Mouse (Mus musculus) kidney, embryonic 16.5 days (tissue): ENCODE measurements at regions not wholly inside any gene's neighbourhood (a gene's known extent, or its start where the extent isn't known, plus 50 kb on each side); places are given as distances from the start of the nearest gene placed in this dataset.

Experiments used
- ATAC-seq: fragments of 200-750 bp; cut with Nextera tagmentation; 2 replicates; pipeline ENCODE4 v1.8.0; 2017; ENCODE audit warnings: moderate TSS enrichment; ENCODE audit not compliant: low FRiP score, low TSS enrichment
- H3K27ac ChIP-seq: fragments of 300-500 bp; sonication (generic); 2 replicates; pipeline ENCODE4 v1.5.1; 2014; ENCODE audit warnings: low read length
- H3K27me3 ChIP-seq: fragments of 300-500 bp; sonication (generic); 2 replicates; pipeline ENCODE4 v1.6.1; 2014; ENCODE audit warnings: low read length, control low read depth, mixed read lengths; ENCODE audit not compliant: insufficient read depth
- H3K36me3 ChIP-seq: fragments of 300-500 bp; sonication (generic); 2 replicates; pipeline ENCODE4 v1.6.1; 2014; ENCODE audit warnings: low read length, control low read depth, mixed read lengths; ENCODE audit not compliant: insufficient read depth
- H3K4me1 ChIP-seq: fragments of 300-500 bp; sonication (generic); 2 replicates; pipeline ENCODE4 v1.6.1; 2014; ENCODE audit warnings: low read length, control low read depth, mixed read lengths; ENCODE audit not compliant: insufficient read depth
- H3K4me2 ChIP-seq: fragments of 300-500 bp; sonication (generic); replicated peaks from 2 replicates; pipeline ENCODE4 v1.6.1; 2014; ENCODE audit warnings: low read depth, low read length
- H3K4me3 ChIP-seq: fragments of 300-500 bp; sonication (generic); 2 replicates; pipeline ENCODE4 v1.5.1; 2014; ENCODE audit warnings: mild to moderate bottlenecking, low read length
- H3K9ac ChIP-seq: fragments of 300-500 bp; sonication (generic); replicated peaks from 2 replicates; pipeline ENCODE4 v1.6.1; 2014; ENCODE audit warnings: low read length
- H3K9me3 ChIP-seq: fragments of 300-500 bp; sonication (generic); 2 replicates; pipeline ENCODE4 v1.6.1; 2016; ENCODE audit warnings: low read length, control low read depth
- WGBS: fragments of 180-500 bp; shearing (Covaris S2); extraction: QIAGEN DNeasy Blood & Tissue Kit; methylation state at CpG from one replicate; pipeline ENCODE4 v1.1.7; 2014; 5-methylcytosine and 5-hydroxymethylcytosine counted together

DNA sequence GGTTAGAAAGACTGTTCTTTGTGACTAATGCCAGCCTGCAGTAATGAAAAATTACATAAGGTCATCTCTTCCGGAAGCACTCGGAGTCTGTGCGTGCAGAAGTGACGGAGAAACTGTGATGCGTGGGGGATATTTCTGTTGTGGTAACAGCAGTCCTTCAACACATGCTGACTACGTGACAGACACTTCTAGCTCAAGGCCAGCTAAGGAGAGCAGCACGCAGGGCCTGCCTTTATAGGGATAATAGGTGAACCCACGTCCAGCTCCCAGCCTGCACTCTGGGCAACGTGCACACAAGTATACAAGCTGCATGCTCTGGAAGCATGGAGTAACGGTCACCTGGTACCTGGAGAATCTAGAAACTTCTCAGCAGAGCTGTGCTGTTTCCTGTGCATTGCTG is 77.5 kb upstream of the Pced1b start:
- no peak for ATAC-seq
- WGBS, result 80% methylated on average over 10 of the region's 10 CpGs

DNA sequence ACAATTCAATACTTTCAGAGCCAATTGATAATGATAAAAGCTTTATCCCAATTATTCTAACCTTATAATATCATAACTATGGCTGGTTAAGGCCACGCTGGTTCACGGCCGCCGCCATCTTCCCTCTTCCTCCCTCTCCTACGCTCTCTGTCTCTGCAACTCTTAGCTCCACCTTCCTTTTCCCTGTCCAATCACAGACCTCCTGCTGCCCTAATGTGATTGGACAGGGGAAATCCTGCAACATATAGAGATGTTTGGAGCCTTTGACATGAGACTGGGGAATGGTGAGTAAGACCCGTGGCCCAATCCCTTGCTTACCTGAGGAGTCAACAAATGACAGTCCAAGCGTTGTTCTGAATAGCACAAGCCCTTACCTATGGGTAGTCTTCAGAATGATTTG is 79.8 kb upstream of the Pced1b start:
- Histone ChIP-seq H3K27ac (no peak overlapping the region), H3K9me3 (no peaks in the 10 kb centered on the region), H3K4me1 (peaks cover 9% of the 10 kb centered on the region; the same call in 1 of the 2 replicates), H3K9ac (no peak overlapping the region), H3K4me3 (no peak overlapping the region), H3K36me3 (no peaks in the 10 kb centered on the region), H3K4me2 (no peak overlapping the region), H3K27me3 (no peaks in the 10 kb centered on the region)
- 97% methylated on average over 7 of the region's 7 CpGs for WGBS
- ATAC-seq, result no peak

More for the DNA sequence above, 77.5 kb upstream of the Pced1b start:
- no peak overlapping the region for H3K4me3 ChIP-seq
- no peaks in the 10 kb centered on the region for H3K36me3 ChIP-seq
- no peak overlapping the region for H3K9ac ChIP-seq
- peaks cover 5% of the 10 kb centered on the region; the same call in 1 of the 2 replicates for H3K4me1 ChIP-seq
- H3K27ac ChIP-seq, result no peak overlapping the region
- no peak overlapping the region for H3K4me2 ChIP-seq
- no peaks in the 10 kb centered on the region for H3K9me3 ChIP-seq
- no peaks in the 10 kb centered on the region for H3K27me3 ChIP-seq

DNA sequence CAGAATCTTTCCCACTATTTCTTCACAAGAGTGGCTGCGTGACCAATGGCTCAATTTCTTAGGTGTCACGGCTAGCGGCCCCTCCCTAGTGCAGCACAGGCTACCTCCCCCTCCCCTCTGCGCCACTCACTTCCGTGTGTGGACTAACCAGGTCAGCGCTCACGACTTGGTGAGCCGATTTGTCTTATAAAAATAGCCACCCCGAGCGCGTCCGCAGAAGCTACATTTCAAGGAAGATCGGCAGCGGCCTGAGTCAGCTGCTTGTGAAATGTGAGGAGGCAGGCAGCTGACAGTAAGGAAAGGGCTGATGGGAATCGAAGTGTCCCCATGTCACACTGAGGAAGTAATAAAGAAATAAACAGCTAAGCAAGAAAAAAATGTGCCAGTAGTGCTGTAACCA is 82.3 kb upstream of the Pced1b start:
- H3K4me2 ChIP-seq, result peak overlapping the region; percentile 43
- no peak overlapping the region; the same call in 1 of the 2 replicates for H3K27ac ChIP-seq
- peaks cover 9% of the 10 kb centered on the region; the same call in 1 of the 2 replicates for H3K4me1 ChIP-seq
- no peaks in the 10 kb centered on the region for H3K36me3 ChIP-seq
- H3K9me3 ChIP-seq, result no peaks in the 10 kb centered on the region
- no peaks in the 10 kb centered on the region for H3K27me3 ChIP-seq
- no peak for ATAC-seq
- H3K9ac ChIP-seq, result no peak overlapping the region; the same call in 1 of the 2 replicates
- 34% methylated on average over 15 of the region's 15 CpGs for WGBS
- peak overlapping the region; percentile 17 for H3K4me3 ChIP-seq

DNA sequence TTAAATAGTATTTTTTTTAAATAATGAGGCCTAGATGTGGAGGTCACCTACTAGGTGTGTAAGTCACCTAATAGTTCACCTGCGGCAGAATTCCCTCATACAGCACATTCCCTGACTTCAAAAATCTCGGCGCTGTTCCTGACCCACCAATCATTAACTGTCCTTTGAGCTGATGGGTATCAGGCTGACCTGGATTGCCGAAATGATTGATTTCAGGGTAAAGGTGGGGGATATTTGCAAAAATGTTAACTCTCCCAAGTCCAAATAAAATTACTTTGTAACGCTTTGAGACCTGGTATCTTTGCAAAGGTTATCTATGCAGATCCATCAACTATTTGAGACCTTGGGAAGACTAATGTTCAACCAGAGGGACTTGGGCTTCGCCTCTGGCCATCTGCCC is 82.9 kb upstream of the Pced1b start:
- no peak overlapping the region for H3K9ac ChIP-seq
- 66% methylated on average over 6 of the region's 6 CpGs for WGBS
- H3K36me3 ChIP-seq, result no peaks in the 10 kb centered on the region
- no peaks in the 10 kb centered on the region for H3K27me3 ChIP-seq
- peaks cover 9% of the 10 kb centered on the region; the same call in 1 of the 2 replicates for H3K4me1 ChIP-seq
- peak overlapping the region; percentile 15; the same call in 1 of the 2 replicates for H3K27ac ChIP-seq
- no peak for ATAC-seq
- no peak overlapping the region for H3K4me3 ChIP-seq
- H3K9me3 ChIP-seq, result no peaks in the 10 kb centered on the region
- H3K4me2 ChIP-seq, result no peak overlapping the region

DNA sequence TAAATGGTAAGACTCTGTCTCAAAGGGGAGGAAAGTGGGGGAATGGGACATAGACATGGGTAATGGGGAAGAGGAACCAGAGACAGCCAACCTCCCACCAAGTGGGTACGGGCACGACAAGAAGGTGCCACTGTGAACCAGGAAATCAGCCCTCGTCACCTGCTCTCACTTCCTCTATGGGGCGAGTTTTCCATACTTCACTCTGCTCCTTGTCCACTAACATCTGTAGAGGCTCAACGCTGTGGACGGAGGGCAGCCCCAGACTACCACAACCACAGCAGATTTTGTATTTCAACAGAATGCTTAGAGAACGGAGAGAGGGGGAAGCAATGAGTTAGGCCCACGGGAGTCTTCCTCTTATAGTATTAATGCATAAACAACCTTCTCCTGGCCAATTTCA is 83.8 kb upstream of the Pced1b start:
- H3K4me3 ChIP-seq, result no peak overlapping the region
- H3K27ac ChIP-seq, result no peak overlapping the region
- no peak for ATAC-seq
- WGBS, result 84% methylated on average over 8 of the region's 8 CpGs
- peaks cover 9% of the 10 kb centered on the region; the same call in 1 of the 2 replicates for H3K4me1 ChIP-seq
- H3K27me3 ChIP-seq, result no peaks in the 10 kb centered on the region
- H3K9me3 ChIP-seq, result no peaks in the 10 kb centered on the region
- H3K36me3 ChIP-seq, result no peaks in the 10 kb centered on the region
- no peak overlapping the region for H3K4me2 ChIP-seq
- H3K9ac ChIP-seq, result no peak overlapping the region

DNA sequence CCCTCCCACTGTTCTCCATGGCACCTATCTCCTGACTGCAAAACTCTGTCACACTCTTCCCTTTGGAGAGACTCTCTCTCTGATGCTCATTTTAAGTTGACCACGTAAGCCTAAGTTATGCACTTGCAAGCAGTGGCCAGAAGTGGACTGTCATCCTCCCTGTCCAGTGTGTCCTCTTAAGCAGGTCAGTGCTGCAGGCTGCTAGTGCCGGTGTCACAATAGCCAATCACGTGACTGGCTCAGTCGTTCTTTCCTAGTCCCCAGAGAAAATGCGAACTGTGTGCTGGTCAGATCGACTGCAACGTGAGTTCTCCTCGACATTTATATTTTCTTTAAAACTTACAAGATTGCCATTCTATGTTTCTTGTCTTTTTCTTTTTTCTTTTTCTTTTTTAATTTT is 84.6 kb upstream of the Pced1b start:
- H3K4me3 ChIP-seq, result no peak overlapping the region
- no peaks in the 10 kb centered on the region for H3K27me3 ChIP-seq
- ATAC-seq, result no peak
- 90% methylated on average over 8 of the region's 8 CpGs for WGBS
- H3K9me3 ChIP-seq, result no peaks in the 10 kb centered on the region
- H3K9ac ChIP-seq, result no peak overlapping the region
- H3K27ac ChIP-seq, result no peak overlapping the region
- no peaks in the 10 kb centered on the region for H3K36me3 ChIP-seq
- no peak overlapping the region for H3K4me2 ChIP-seq
- peaks cover 9% of the 10 kb centered on the region; the same call in 1 of the 2 replicates for H3K4me1 ChIP-seq

DNA sequence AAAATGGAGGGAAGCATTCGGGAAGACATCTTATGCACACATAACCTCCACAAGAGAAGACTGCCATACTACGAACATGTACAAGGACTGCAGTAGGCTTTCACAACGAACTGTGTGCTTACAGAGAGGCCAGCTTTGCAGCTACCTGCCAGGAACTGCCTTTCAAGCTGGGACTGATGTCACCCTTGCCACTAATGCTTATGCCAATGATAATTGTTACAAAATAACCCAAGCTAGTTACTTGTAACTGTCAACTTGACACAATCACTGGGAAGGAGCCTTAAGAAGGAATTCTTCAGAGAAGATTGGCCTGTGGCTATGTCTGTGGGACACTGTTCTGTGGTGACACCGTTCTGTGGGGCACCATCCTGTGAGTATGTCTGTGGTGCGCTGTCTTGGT is 85.4 kb upstream of the Pced1b start:
- no peak overlapping the region for H3K27ac ChIP-seq
- 87% methylated on average over 5 of the region's 5 CpGs for WGBS
- no peak for ATAC-seq
- H3K36me3 ChIP-seq, result no peaks in the 10 kb centered on the region
- H3K4me1 ChIP-seq, result peaks cover 9% of the 10 kb centered on the region; the same call in 1 of the 2 replicates
- no peak overlapping the region for H3K4me2 ChIP-seq
- no peak overlapping the region for H3K4me3 ChIP-seq
- no peaks in the 10 kb centered on the region for H3K9me3 ChIP-seq
- H3K27me3 ChIP-seq, result no peaks in the 10 kb centered on the region
- no peak overlapping the region for H3K9ac ChIP-seq

DNA sequence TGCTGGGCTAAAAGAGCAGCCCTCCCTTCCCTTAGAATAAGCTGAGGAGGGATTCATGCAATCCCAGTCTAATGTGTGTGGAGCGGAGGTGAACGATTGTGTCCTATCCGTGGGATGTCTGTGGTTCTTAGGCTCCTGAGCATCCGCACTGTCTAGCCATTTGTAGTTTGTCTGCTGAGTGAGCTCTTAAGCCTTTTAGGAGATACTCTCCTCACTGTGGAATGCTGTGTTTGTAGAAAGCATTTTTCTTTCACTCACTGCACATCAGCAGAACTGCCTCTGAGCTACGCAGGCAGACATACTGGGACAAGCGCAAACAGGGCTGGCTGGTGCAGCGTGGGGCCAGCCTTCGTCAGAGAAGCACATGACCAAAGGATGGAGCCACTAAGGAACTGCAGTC is 94.6 kb upstream of the Pced1b start:
- no peaks in the 10 kb centered on the region for H3K4me1 ChIP-seq
- H3K36me3 ChIP-seq, result no peaks in the 10 kb centered on the region
- no peak overlapping the region for H3K4me2 ChIP-seq
- no peak overlapping the region for H3K4me3 ChIP-seq
- WGBS, result 68% methylated on average over 8 of the region's 8 CpGs
- H3K9me3 ChIP-seq, result no peaks in the 10 kb centered on the region
- H3K27me3 ChIP-seq, result no peaks in the 10 kb centered on the region
- H3K9ac ChIP-seq, result no peak overlapping the region
- no peak overlapping the region for H3K27ac ChIP-seq
- no peak for ATAC-seq

DNA sequence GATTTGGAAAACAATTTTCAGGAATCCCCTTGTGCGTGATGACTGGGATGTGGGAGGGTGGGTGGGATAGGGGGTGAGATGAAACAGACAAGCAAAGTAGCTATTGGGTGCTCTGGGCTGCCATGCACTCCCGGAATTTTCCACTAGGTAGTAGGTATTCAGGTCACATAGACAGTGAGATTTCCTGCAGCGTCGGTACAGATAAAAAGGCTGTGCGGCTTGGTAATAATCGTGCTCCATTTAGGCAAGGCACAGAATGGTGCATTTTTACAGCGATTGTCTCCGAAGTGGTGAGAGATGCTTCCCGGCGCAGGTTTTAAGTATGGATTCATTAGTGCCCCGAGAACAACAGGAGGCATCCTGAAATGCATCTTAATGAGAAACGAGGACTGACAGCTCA is 95.1 kb upstream of the Pced1b start:
- no peaks in the 10 kb centered on the region for H3K9me3 ChIP-seq
- H3K27me3 ChIP-seq, result no peaks in the 10 kb centered on the region
- H3K4me3 ChIP-seq, result no peak overlapping the region
- no peaks in the 10 kb centered on the region for H3K36me3 ChIP-seq
- ATAC-seq, result no peak
- H3K4me2 ChIP-seq, result no peak overlapping the region
- H3K27ac ChIP-seq, result no peak overlapping the region
- no peak overlapping the region for H3K9ac ChIP-seq
- 90% methylated on average over 12 of the region's 12 CpGs for WGBS
- H3K4me1 ChIP-seq, result no peaks in the 10 kb centered on the region

DNA sequence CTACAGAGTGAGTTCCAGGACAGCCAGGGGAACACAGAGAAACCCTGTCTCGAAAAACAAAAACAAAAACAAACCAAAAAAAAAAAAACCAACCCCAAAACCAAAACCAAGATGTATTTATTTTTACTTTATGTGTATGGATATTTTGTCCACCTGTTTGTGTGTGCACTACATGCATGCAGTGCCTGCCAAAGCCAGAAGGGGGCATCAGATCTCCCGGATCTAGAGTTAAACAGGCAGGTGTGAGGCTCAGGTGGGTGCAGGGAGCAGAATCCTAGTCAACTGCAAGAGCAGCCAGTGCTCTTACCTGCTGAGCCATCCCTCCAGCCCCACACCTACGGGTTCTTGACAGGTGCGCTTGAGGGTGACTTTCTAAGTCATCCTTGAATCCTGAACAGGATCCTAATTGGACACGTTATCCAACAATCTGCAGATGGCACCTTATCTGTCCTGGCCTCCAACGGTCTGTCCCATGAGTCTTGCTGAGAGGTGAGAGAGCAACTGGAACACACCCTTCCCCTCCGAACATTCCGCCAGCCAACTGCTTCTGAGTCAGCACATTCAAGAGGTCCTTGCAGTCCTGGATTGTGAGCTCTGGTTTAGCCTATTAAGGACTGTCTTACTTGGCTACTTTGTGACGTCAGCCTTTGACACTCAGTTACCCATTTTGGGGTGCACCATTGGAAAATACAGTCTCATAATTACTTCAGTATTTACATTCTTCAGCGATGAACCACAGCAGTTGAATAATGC is 95.4 kb upstream of the Slc38a4 start:
- H3K27me3 ChIP-seq, result no peaks in the 10 kb centered on the region
- H3K4me3 ChIP-seq, result no peak overlapping the region
- no peaks in the 10 kb centered on the region for H3K9me3 ChIP-seq
- no peak for ATAC-seq
- no peaks in the 10 kb centered on the region for H3K36me3 ChIP-seq
- no peak overlapping the region for H3K27ac ChIP-seq
- H3K4me1 ChIP-seq, result no peaks in the 10 kb centered on the region
- no peak overlapping the region for H3K4me2 ChIP-seq
- 87% methylated on average over 10 of the region's 10 CpGs for WGBS
- no peak overlapping the region for H3K9ac ChIP-seq
